Mouse (Mus musculus) left cerebral cortex, postnatal 36 days (tissue): ENCODE results near the gene Pikfyve. TPM values are rescaled to one million over a fixed set of nuclear protein-coding genes. Genes with fewer than 3 reads are reported as not detected.

ENCODE experiments used
- DNase-seq, 2 experiments: peaks; one replicate each; pipeline ENCODE4 v3.0.0; 2021 to 2022; ENCODE audit warnings: low spot score in 2 of 2, mixed read lengths in 1 of 2
- intact Hi-C: fragments of 180-260 bp; cut with DNase I; formaldehyde crosslinking; loops from one replicate; pipeline ENCODE4 v1.15.1; 2025
- total RNA-seq, 2 experiments: library from RNA; stranded (reverse); gene quantifications; 2 replicates each; pipeline ENCODE4 v1.2.3; 2021

Gene Pikfyve
- total RNA-seq, 2 experiments from 2014 or later: 48.7 to 54.9 TPM

- no peak for DNase-seq
- intact Hi-C loops: loop anchor here (5.0 kb wide), 1 partner anchor 821 kb away; no protein-coding TSS in a partner anchor
These were observed 95.3 kb downstream of the Pikfyve start, which contains the start of gene Pth2r for GRCm38 (mm10) chr1:65281756-65282155. Pth2r (plus strand) TSS chr1:65282056.

GRCm38 (mm10) chr1:65282766-65283165 lies 96.3 kb downstream of the Pikfyve start:
- intact Hi-C loops: loop anchor here (5.0 kb wide), 1 partner anchor 820 kb away; no protein-coding TSS in a partner anchor
- DNase-seq: peak; percentile 18 to 51

GRCm38 (mm10) chr1:65308476-65308875 lies 122.0 kb downstream of the Pikfyve start:
- intact Hi-C loops: no loop called here

GRCm38 (mm10) chr1:65311214-65311933 lies 124.9 kb downstream of the Pikfyve start:
- DNase-seq: peak in 1 of 2 experiments; percentile 21
- intact Hi-C loops: loop anchor here (10.0 kb wide), 1 partner anchor 333 kb away; no protein-coding TSS in a partner anchor

More at GRCm38 (mm10) chr1:65308476-65308875, 122.0 kb downstream of the Pikfyve start:
- DNase-seq: no peak

GRCm38 (mm10) chr1:65312118-65312517 lies 125.6 kb downstream of the Pikfyve start:
- DNase-seq: no peak

GRCm38 (mm10) chr1:65312896-65313295 lies 126.4 kb downstream of the Pikfyve start:
- intact Hi-C loops: loop anchor here (2.0 to 10.0 kb wide), 2 partner anchors 332 to 786 kb away; no protein-coding TSS in a partner anchor
- no peak for DNase-seq

More at GRCm38 (mm10) chr1:65312118-65312517, 125.6 kb downstream of the Pikfyve start:
- intact Hi-C loops: loop anchor here (2.0 to 10.0 kb wide), 2 partner anchors 333 to 787 kb away; no protein-coding TSS in a partner anchor

- no peak for DNase-seq
- intact Hi-C loops: loop anchor here (10.0 kb wide), 1 partner anchor 330 kb away; no protein-coding TSS in a partner anchor
These were observed 127.9 kb downstream of the Pikfyve start for GRCm38 (mm10) chr1:65314054-65315021.

GRCm38 (mm10) chr1:65315022-65315407 lies 128.5 kb downstream of the Pikfyve start:
- no peak for DNase-seq
- intact Hi-C loops: loop anchor here (10.0 kb wide), 1 partner anchor 330 kb away; no protein-coding TSS in a partner anchor

Other genes with a start within 250 kb of the Pikfyve start
- 10 to 100 TPM; 34.6 to 40.4 TPM for gene Plekhm3, start 229.9 kb upstream of the Pikfyve start, total RNA-seq
- not detected for gene Akr1cl, start 153.9 kb upstream of the Pikfyve start, total RNA-seq
- gene Cryge, start 135.5 kb upstream of the Pikfyve start, total RNA-seq: not detected
- gene Crygd, start 123.2 kb upstream of the Pikfyve start, total RNA-seq: not detected
- gene Crygc, start 113.0 kb upstream of the Pikfyve start, total RNA-seq: not detected
- not detected for gene Crygb, start 104.4 kb upstream of the Pikfyve start, total RNA-seq
- gene Cryga, start 83.3 kb upstream of the Pikfyve start, total RNA-seq: under 1 TPM in 1 of 2 experiments, not detected in 1; 1.00 TPM
- under 1 TPM; 0.84 to 0.86 TPM for gene Gm28845, start 67.1 kb upstream of the Pikfyve start, total RNA-seq
- 1 to 10 TPM; 6.7 to 7.2 TPM for gene D630023F18Rik, start 63.5 kb upstream of the Pikfyve start, total RNA-seq
- gene Idh1, start 183 bp upstream of the Pikfyve start, total RNA-seq: 10 to 100 TPM; 40.2 to 45.9 TPM
- gene Pth2r, start 95.4 kb downstream of the Pikfyve start, total RNA-seq: 1 to 10 TPM; 1.7 to 2.2 TPM